Mouse (Mus musculus) central nervous system, embryonic 18 days (tissue): ENCODE results near the gene Defb48. TPM values are rescaled to one million over a fixed set of nuclear protein-coding genes. Genes with fewer than 3 reads are reported as not detected.

Experiments used
- polyA plus RNA-seq: library from polyadenylated mRNA; depleted of rRNA; stranded (reverse); fragments of >200 nt; gene quantifications from 2 replicates; pipeline ENCODE4 v1.2.3, GENCODE M21; 2012; rRNA removed

The Defb48 gene
- polyA plus RNA-seq, result not detected in 2 replicates

DNA sequence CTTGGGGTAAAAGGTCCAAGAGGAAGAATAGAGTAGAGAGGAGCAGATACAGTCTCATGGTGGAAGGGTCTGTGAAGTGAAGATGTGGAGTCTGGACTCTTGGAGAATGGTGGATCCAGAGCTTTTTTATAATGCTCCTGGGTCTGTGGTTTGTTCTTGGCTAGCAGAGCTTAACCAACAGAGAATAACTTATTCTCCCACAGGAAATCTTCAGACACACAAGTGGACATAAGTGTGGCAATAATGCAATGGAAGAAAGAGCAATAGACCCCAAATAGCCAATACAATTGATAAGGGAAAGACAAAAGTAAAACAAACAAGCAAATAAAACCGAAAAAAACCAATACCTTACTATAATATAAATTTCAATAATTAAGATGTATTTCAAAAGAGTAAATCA, at the start of gene Defb48:
Defb48 (minus strand) TSS at position 101 of the 400 bp plus-strand sequence.

DNA sequence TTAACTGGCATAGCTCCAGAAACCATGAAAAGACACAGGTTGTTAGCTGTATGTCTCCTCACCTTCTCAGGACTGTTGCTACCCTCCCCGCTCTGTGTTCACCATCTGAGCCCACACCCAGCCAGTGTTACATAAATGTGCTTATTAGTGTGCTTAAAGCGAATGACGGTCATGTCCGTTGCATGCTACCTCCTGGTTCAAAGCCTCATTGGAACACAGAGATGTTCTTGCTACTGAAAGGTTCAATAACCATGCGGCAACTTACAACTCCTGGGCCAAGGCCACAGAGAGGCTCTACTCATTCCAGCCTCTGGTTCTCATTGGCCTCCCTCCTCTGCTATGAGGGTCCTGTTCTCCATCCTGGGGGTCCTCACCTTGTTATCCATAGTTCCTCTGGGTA, 27.2 kb upstream of the Defb48 start, which contains the start of gene Defb43:
Defb43 (plus strand) TSS at position 301 of the 400 bp plus-strand sequence.

DNA sequence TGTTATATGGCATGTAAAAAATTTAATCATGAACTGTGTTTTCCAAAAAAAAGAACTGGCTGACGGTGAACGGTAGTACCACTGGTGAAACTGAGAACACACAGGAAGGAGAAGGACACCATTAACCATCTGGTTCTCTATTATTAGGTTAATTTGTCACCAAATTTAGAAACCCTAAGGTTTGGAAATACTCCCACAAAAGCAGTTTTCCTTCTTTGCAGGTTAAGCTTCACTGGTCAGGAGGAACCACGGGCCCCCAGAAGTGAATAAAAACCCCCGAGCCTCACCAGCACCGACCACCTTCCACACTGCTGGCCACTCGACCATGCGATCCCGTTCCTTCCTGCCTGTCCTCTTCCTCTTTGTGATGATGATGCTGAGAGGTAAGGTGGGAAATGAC, 13.5 kb upstream of the Defb48 start, which contains the start of gene Defb47:
Defb47 (plus strand) TSS at position 301 of the 400 bp plus-strand sequence.

Other genes with a start within 250 kb of the Defb48 start
- gene Ints6, start 223.3 kb downstream of the Defb48 start, polyA plus RNA-seq, result 13.1 and 13.5 TPM in 2 replicates
- 10.9 and 11.4 TPM in 2 replicates for gene Wdfy2, start 146.8 kb downstream of the Defb48 start, polyA plus RNA-seq
- gene Defb47, start 13.6 kb upstream of the Defb48 start, polyA plus RNA-seq, result 0.27 TPM in 1 of 2 replicates, not detected in the other
- not detected in 2 replicates for gene Defb43, start 27.3 kb upstream of the Defb48 start, polyA plus RNA-seq
- gene Defb42, start 62.5 kb upstream of the Defb48 start, polyA plus RNA-seq, result 0.08 and 0.49 TPM in 2 replicates
- not detected in 2 replicates for gene Defb30, start 65.5 kb upstream of the Defb48 start, polyA plus RNA-seq